Mouse (Mus musculus): ENCODE measurements around the gene Gas6. TPM values are rescaled to one million over a fixed set of nuclear protein-coding genes. Genes with fewer than 3 reads are reported as not detected.

Gene Gas6
- polyA plus RNA-seq, 1 experiment from 2014 or later, result 17.5 TPM

DNA sequence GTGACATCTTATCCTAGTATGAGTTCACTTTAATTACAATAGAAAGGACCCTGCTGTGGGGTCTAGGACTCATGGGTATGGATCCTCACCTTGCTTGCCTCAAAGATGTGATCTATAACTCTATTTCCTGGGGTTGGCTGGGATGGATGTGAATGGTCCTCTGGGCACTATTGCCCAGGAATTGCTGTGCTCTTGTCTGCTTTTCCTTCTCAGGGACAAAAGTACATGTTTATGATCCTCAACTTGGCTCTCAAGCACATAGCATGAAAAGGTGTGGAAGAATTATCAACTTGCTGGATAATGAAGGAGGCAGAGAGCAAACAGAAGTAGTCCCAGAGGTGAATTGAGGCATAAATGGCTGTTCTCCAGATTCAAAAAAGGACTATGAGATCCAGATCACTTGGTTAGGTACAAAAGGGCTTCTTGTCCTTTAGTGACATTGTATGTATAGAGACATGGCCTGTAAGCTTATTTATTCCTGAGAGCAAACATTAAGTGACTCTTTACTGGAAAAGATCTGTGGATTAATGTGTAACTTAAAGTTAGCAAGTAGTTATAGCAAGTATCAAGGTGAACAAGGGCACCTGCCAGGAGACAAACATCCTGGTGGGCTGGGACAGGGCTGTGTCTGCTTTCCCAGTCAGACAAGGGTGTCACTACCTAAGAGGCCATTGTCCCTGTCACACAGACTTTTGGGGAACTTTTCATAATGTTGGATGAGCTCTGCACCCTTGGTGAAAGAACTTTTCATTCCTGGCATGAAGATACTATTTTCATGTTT, 10.8 kb upstream of the Gas6 start:
- Histone ChIP-seq H3K4me3 (no peak overlapping the region), H3K36me3 (no peaks in the 10 kb centered on the region), H3K27ac (no peak overlapping the region), H3K4me1 (no peaks in the 10 kb centered on the region), H3K27me3 (0 out of 2 replicates have a peak, but pooled peaks cover 5% of the 10 kb centered on the region), H3K9ac (no peak overlapping the region), H3K9me3 (no peaks in the 10 kb centered on the region), H3K4me2 (no peak overlapping the region)
- no peak for ATAC-seq (ENCODE audit: insufficient number of reproducible peaks, insufficient read depth, low FRiP score, low TSS enrichment, low read depth)

DNA sequence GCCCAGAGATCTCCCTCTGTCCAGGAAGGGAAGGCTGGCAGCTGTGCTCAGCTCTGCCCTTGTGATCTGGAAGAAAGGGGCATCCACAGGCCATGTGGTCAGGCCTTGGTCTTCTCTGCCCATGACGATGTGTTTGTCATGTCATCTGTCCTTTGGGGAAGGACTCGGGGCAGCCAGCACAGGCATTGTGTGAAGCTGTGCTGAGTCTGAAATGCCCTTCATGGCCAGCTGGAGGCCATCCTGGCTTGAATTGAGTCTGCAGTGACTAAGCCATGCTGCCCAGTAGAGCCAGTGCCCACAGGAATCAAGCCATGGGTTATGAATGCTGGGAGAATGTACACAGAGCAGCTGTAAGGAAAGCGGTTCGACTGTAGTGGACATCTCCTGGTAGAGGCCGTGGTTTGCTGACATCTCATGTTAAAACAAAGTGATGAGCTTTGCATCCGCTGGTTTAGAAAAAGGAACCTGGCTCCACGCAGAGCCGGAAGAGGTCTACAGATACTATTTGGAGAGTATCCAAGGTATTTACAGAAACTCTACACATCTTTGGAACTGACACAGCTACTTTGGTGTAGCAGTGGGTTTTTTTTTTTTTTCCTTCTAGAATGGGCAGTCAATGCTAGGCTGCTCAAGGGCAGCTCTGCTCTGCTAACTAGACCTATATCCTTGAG, 9.8 kb upstream of the Gas6 start:
- Histone ChIP-seq H3K9me3 (no peaks in the 10 kb centered on the region), H3K27ac (no peak overlapping the region), H3K36me3 (no peaks in the 10 kb centered on the region), H3K4me2 (no peak overlapping the region), H3K4me1 (no peaks in the 10 kb centered on the region), H3K27me3 (0 out of 2 replicates have a peak, but pooled peaks cover 5% of the 10 kb centered on the region), H3K4me3 (no peak overlapping the region), H3K9ac (no peak overlapping the region)
- 86% methylated on average over 8 of the region's 8 CpGs for WGBS
- ATAC-seq (ENCODE audit: insufficient number of reproducible peaks, insufficient read depth, low FRiP score, low TSS enrichment, low read depth), result no peak

DNA sequence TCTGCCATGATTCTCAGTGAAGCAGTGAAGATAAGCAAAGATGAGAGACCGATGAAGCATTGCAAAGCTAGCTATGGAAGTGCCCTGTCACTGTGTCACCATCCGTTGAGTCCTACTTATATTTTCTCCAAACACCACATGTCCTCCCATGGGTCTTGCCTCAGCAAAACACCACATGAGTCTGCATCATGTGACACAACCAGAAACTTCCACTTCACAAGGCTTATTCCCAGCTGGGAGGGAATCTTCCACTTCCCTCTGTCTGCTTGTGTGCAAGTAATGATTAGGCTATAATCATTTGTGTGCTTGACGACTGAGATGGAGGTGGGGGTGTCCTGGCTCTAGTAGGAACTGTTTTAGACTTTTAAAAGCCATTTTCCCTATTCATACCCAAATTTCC, 6.9 kb upstream of the Gas6 start:
- 0 out of 2 replicates have a peak, but pooled peaks cover 5% of the 10 kb centered on the region for H3K27me3 ChIP-seq
- no peak overlapping the region for H3K4me2 ChIP-seq
- H3K9ac ChIP-seq, result no peak overlapping the region
- no peak overlapping the region for H3K27ac ChIP-seq
- H3K4me3 ChIP-seq, result no peak overlapping the region
- H3K9me3 ChIP-seq, result no peaks in the 10 kb centered on the region
- no peaks in the 10 kb centered on the region for H3K36me3 ChIP-seq
- no peaks in the 10 kb centered on the region for H3K4me1 ChIP-seq
- ATAC-seq (ENCODE audit: insufficient number of reproducible peaks, insufficient read depth, low FRiP score, low TSS enrichment, low read depth), result no peak
- WGBS, result 67% methylated on average over 3 of the region's 3 CpGs

DNA sequence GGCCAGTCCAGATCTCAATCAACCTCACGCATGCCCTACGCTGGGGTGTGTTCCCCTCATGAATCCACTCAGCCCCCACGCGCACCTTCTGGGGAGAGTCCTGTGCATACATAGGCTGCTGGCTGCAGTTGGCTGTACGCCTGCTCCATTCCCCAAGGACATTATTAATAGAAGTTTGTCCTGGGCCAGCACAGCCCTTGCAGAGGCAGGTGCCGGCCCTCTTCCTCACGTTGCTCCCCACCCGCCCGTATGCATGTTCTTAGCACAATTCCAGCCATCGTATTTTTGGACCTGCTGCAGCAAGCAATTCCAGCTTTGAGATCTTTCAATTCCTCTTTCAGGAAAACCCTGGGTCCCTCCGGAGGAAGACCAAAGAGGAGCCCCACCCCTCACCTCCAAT, 1.3 kb downstream of the Gas6 start:
- WGBS, result 59% methylated on average over 11 of the region's 11 CpGs
- Histone ChIP-seq H3K36me3 (no peaks in the 10 kb centered on the region), H3K4me1 (peaks cover 26% of the 10 kb centered on the region), H3K9me3 (no peaks in the 10 kb centered on the region), H3K9ac (no peak overlapping the region), H3K4me3 (no peak overlapping the region), H3K27me3 (peaks cover 55% of the 10 kb centered on the region), H3K4me2 (peak overlapping the region; percentile 93; the same call in 1 of the 2 replicates), H3K27ac (no peak overlapping the region)
- ATAC-seq (ENCODE audit: insufficient number of reproducible peaks, insufficient read depth, low FRiP score, low TSS enrichment, low read depth), result no peak

DNA sequence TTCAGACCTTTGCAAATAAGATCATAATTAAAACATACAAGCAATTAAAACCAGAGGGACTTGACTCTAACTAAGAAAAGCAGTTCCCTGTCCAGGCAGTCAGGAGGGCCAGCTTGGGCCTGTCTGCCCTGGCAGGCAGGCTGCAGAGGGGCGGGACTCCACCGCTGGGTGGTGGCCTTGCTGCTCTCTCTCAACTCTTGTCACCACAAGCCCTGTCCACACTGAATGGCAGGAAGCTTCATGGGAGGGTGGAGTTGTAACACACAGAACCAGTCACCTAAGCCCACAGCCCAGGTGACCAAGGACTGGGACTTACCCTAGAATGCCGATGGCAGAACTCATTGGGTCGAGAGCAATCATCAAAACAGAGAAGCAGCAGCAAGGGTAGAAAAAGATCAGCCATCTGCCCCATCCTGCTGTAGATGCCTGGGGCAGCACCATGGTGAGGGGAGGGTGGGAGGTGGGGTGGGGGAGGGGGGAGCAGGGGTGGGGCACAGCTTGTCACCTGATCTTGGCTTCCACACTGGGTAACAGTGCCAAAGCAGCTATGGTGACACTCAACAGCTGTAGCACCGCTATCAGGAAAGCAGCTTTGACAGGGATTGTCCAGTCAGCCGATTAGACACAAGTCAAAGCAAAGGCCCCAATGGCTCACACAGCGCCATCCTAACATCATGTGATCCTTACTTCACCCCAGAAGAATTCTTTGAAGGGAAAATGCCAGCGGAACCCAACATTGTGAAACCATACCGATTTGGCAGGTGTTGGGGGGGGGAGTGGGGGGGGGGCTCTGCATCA, 1.9 kb downstream of the Gas6 start:
- 57% methylated on average over 9 of the region's 9 CpGs for WGBS

DNA sequence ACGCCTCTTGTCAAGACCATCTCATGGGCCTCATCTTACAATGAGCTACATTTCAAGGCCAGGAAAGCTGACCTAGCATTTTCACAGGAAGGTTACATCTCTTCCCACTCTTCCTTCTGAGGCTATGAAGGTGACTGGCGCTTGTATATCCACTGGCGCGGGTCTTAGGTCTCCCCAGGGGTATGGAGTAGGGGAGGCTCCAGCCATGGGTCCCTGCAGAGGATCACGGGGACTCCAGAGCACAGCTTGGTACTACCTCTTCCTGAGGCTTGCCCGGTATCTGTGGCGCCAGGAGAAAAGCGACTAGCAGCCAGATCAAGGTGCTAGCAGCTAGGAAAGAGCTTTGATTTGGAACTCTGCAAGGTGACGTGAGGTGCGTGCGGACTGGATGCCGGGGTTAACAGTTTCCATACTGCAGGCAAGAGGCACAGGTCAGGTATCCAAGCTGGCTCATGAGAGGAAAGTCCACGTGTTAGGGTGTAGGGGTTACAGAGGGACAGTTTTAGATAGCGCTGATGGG, 2.7 kb downstream of the Gas6 start:
- H3K4me2 ChIP-seq, result no peak overlapping the region
- no peak overlapping the region for H3K9ac ChIP-seq
- no peak for ATAC-seq (ENCODE audit: insufficient number of reproducible peaks, insufficient read depth, low FRiP score, low TSS enrichment, low read depth)
- H3K27ac ChIP-seq, result no peak overlapping the region
- no peaks in the 10 kb centered on the region for H3K36me3 ChIP-seq
- 76% methylated on average over 14 of the region's 14 CpGs for WGBS
- no peak overlapping the region for H3K4me3 ChIP-seq
- peaks cover 26% of the 10 kb centered on the region for H3K4me1 ChIP-seq
- peaks cover 55% of the 10 kb centered on the region for H3K27me3 ChIP-seq
- H3K9me3 ChIP-seq, result no peaks in the 10 kb centered on the region

More for the DNA sequence above, 1.9 kb downstream of the Gas6 start:
- peaks cover 55% of the 10 kb centered on the region for H3K27me3 ChIP-seq
- H3K4me1 ChIP-seq, result peaks cover 26% of the 10 kb centered on the region
- H3K4me3 ChIP-seq, result no peak overlapping the region
- no peaks in the 10 kb centered on the region for H3K9me3 ChIP-seq
- H3K4me2 ChIP-seq, result no peak overlapping the region
- H3K36me3 ChIP-seq, result no peaks in the 10 kb centered on the region
- ATAC-seq (ENCODE audit: insufficient number of reproducible peaks, insufficient read depth, low FRiP score, low TSS enrichment, low read depth), result no peak
- no peak overlapping the region for H3K9ac ChIP-seq
- H3K27ac ChIP-seq, result no peak overlapping the region

DNA sequence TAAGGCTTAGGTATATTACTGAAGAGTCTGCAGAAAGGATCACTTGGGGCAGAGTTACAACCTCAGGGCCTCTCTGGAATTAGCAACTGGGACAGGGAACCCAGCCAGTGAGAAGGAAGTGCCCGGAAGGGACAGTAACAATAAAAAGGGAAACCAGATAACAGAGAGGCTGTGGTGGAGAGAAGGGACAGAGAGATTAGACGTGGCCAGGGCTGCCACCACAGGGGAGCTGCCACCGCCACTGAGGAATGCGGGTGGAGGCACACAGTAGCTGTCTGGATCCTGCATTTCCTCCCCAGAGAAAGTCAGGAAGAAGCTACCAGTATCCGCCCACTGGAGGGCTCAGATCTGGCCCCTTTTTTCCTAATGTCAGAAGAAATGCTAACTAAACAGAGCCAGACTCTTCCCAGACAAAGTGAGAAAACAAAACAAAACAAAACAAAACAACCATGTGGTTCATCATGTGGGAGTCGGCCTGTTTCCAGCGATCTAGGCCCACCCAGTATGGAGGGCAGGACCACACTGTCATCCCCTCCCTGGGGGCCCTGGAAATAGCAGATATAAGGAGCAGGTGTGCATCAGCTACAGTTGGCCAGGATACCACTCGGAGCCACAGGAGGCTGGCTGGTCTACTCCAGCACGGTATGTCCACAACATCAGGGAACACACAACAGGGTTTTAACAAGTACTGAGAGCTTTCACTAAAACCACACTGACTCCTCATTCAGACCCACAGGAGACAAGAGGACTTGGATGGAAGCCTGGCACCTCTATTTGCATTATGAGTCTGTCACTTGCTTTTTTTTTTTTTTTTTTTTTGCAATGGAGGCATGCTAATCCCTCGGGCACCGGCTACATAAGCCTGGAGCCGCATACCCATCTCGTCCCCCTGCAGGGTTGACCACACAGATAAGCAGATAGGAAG, 4.0 kb downstream of the Gas6 start:
- Histone ChIP-seq H3K4me1 (peaks cover 26% of the 10 kb centered on the region), H3K4me2 (no peak overlapping the region), H3K27me3 (peaks cover 49% of the 10 kb centered on the region), H3K27ac (no peak overlapping the region), H3K9ac (no peak overlapping the region), H3K4me3 (no peak overlapping the region), H3K9me3 (no peaks in the 10 kb centered on the region), H3K36me3 (no peaks in the 10 kb centered on the region)
- no peak for ATAC-seq (ENCODE audit: insufficient number of reproducible peaks, insufficient read depth, low FRiP score, low TSS enrichment, low read depth)
- WGBS, result 37% methylated on average over 13 of the region's 13 CpGs

DNA sequence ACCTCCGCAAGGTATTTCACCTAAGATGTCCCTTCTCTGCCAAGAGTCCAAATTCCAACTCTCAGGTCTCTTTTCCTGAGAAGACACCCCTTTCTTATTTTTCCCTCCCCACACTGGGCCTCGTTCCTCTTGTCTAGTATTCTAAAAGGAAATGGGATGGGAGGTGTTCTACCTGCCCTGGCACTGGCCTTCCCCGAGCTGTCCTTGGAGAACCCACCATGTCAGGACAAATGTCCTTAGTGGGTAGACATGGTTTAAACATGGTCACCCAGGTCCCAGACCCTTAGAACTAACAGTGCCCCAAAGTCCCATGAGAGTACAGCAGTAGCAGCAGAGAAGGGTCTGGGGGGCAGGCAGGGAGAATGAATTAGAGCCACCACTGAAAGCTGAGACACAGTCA, 4.9 kb downstream of the Gas6 start:
- WGBS, result 80% methylated on average over 3 of the region's 3 CpGs
- H3K4me1 ChIP-seq, result peaks cover 26% of the 10 kb centered on the region
- H3K36me3 ChIP-seq, result no peaks in the 10 kb centered on the region
- H3K4me2 ChIP-seq, result no peak overlapping the region
- H3K27me3 ChIP-seq, result peaks cover 40% of the 10 kb centered on the region
- no peak for ATAC-seq (ENCODE audit: insufficient number of reproducible peaks, insufficient read depth, low FRiP score, low TSS enrichment, low read depth)
- no peak overlapping the region for H3K9ac ChIP-seq
- no peaks in the 10 kb centered on the region for H3K9me3 ChIP-seq
- no peak overlapping the region for H3K27ac ChIP-seq
- no peak overlapping the region for H3K4me3 ChIP-seq

DNA sequence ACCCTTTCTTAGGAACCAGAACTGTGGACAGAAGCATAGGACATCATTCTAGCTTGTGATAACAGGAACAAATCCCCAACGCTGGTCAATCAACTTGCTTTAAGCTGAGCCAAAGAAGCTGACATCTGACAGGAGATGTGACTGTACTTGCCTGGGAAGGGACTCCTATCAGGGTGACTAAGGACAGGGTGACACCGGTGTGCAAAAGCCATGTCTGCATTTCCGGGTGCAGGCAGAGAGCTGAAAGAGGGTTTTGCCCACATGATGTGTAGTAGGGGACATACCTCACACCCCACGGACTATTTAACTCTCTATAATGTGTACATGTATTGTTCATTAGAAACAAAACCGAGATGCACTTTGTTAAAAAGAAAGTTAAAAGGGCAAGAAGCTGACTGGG, 11.1 kb downstream of the Gas6 start:
- H3K4me1 ChIP-seq, result no peaks in the 10 kb centered on the region
- ATAC-seq (ENCODE audit: insufficient number of reproducible peaks, insufficient read depth, low FRiP score, low TSS enrichment, low read depth), result no peak
- no peak overlapping the region for H3K4me2 ChIP-seq
- H3K27ac ChIP-seq, result no peak overlapping the region
- H3K9ac ChIP-seq, result no peak overlapping the region
- H3K4me3 ChIP-seq, result no peak overlapping the region
- H3K9me3 ChIP-seq, result no peaks in the 10 kb centered on the region
- WGBS, result 85% methylated on average over 5 of the region's 5 CpGs
- no peaks in the 10 kb centered on the region for H3K36me3 ChIP-seq
- no peaks in the 10 kb centered on the region for H3K27me3 ChIP-seq

DNA sequence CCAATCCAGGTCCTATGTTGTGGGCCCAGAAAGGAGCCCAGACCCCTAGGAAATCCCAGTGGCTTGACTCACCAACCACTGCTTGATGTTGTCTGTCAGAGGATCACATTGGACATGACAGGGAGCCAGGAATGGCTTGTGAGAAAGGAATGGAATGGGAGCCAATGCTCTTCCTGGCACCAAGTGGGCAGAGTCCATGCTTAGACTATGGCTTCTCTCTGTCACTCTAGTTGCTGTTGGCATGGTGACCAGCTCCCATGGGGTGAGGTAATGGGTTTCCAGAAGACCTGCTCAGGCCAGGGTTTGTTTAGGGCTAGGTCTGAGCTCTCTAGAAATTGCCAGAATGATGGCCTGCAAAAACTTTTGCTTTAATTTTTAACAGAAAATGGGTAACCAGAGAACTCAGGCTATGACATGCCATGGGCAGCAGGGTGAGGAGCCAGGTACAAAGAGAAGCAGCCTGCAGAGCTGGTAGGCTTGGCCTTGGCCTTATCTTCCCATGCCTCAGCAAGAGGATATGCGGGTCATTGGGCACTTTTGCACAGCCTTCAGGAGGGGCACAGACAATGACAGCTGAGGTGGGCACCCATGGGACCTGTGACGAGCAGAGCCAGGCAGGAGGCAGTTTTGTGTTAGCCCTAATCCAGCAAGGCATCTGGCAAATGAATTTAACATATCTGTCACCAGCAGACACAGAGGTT, 12.0 kb downstream of the Gas6 start:
- 77% methylated on average over 2 of the region's 2 CpGs for WGBS
- no peak for ATAC-seq (ENCODE audit: insufficient number of reproducible peaks, insufficient read depth, low FRiP score, low TSS enrichment, low read depth)

More for the DNA sequence above, 12.0 kb downstream of the Gas6 start:
- H3K9ac ChIP-seq, result no peak overlapping the region
- no peaks in the 10 kb centered on the region for H3K9me3 ChIP-seq
- no peak overlapping the region for H3K4me2 ChIP-seq
- no peak overlapping the region for H3K4me3 ChIP-seq
- H3K4me1 ChIP-seq, result no peaks in the 10 kb centered on the region
- no peaks in the 10 kb centered on the region for H3K27me3 ChIP-seq
- H3K36me3 ChIP-seq, result no peaks in the 10 kb centered on the region
- no peak overlapping the region for H3K27ac ChIP-seq

All from embryonic facial prominence, embryonic 13.5 days (tissue).